Mouse (Mus musculus) MEL (cell line): ENCODE measurements around the gene Lep. TPM values are rescaled to one million over a fixed set of nuclear protein-coding genes. Genes with fewer than 3 reads are reported as not detected.

Experiments
- DNase-seq: peaks from one replicate; pipeline ENCODE4 v3.0.0; 2011; ENCODE audit warnings: low read depth, low spot score
- H3K27ac ChIP-seq: 2 replicates; pipeline ENCODE4 v1.5.1; 2012; ENCODE audit warnings: low read depth, mild to moderate bottlenecking, control low read depth, low read length, moderate library complexity; ENCODE audit not compliant: control insufficient read depth
- H3K27me3 ChIP-seq, 2 experiments: fragments of 150-350 bp in 1 of 2; sonication (generic) in 1 of 2; 2 replicates each; pipeline ENCODE4 v1.6.1; 2012; ENCODE audit warnings: low read length in 2 of 2, mild to moderate bottlenecking in 2 of 2, improper control_type of control experiment in 1 of 2, moderate library complexity in 1 of 2; ENCODE audit not compliant: insufficient read depth in 2 of 2, control insufficient read depth in 1 of 2
- H3K36me3 ChIP-seq, 2 experiments: 2 replicates each; pipeline ENCODE4 v1.6.1; 2012 to 2014; ENCODE audit warnings: low read length in 2 of 2, improper control_type of control experiment in 1 of 2, inconsistent platforms in 1 of 2, mild to moderate bottlenecking in 1 of 2; ENCODE audit not compliant: insufficient read depth in 2 of 2, control insufficient read depth in 1 of 2
- H3K4me1 ChIP-seq, 2 experiments: fragments of 150-350 bp in 1 of 2; sonication (generic) in 1 of 2; 2 replicates each; pipeline ENCODE4 v1.6.1; 2012; ENCODE audit warnings: low read length in 2 of 2, improper control_type of control experiment in 1 of 2, mild to moderate bottlenecking in 1 of 2; ENCODE audit not compliant: insufficient read depth in 2 of 2, control insufficient read depth in 1 of 2
- H3K4me3 ChIP-seq, 2 experiments: fragments of 150-350 bp in 1 of 2; sonication (generic) in 1 of 2; 2 replicates each; pipeline ENCODE4 v1.5.1; 2012; ENCODE audit warnings: low read depth in 2 of 2, low read length in 2 of 2, mild to moderate bottlenecking in 2 of 2, moderate library complexity in 2 of 2, control low read depth in 1 of 2, improper control_type of control experiment in 1 of 2; ENCODE audit not compliant: control insufficient read depth in 1 of 2, insufficient read depth in 1 of 2
- H3K79me2 ChIP-seq: 2 replicates; pipeline ENCODE4 v1.6.1; 2012; ENCODE audit warnings: mild to moderate bottlenecking, low read length, moderate library complexity; ENCODE audit not compliant: control insufficient read depth, poor library complexity, insufficient read depth
- H3K9ac ChIP-seq: 2 replicates; pipeline ENCODE4 v1.6.1; 2012; ENCODE audit warnings: low read depth, mild to moderate bottlenecking, control low read depth, low read length, moderate library complexity; ENCODE audit not compliant: control insufficient read depth, poor library complexity, severe bottlenecking
- H3K9me3 ChIP-seq: fragments of 150-350 bp; sonication (generic); replicated peaks from 2 replicates; pipeline ENCODE4 v1.6.1; 2012; ENCODE audit warnings: mild to moderate bottlenecking, low read length, improper control_type of control experiment, moderate library complexity; ENCODE audit not compliant: insufficient read depth
- CHD1 ChIP-seq: IDR thresholded peaks from 2 replicates; pipeline ENCODE4 v1.6.1; 2012; ENCODE audit warnings: low read depth, mild to moderate bottlenecking, inconsistent platforms, low read length, improper control_type of control experiment
- CHD2 ChIP-seq: IDR thresholded peaks from 2 replicates; pipeline ENCODE4 v1.6.1; 2011; ENCODE audit warnings: low read length, improper control_type of control experiment
- E2F4 ChIP-seq: IDR thresholded peaks from 2 replicates; pipeline ENCODE4 v1.6.1; 2011; ENCODE audit warnings: low read depth, low read length, improper control_type of control experiment, borderline replicate concordance
- ELF1 ChIP-seq: IDR thresholded peaks from 2 replicates; pipeline ENCODE4 v1.6.1; 2014; ENCODE audit warnings: low read depth, mild to moderate bottlenecking, inconsistent platforms, low read length, improper control_type of control experiment, moderate library complexity
- EP300 ChIP-seq, 2 experiments: IDR thresholded peaks; 2 replicates each; pipeline ENCODE4 v1.6.1; 2011; ENCODE audit warnings: improper control_type of control experiment in 2 of 2, low read length in 2 of 2, low read depth in 1 of 2, mild to moderate bottlenecking in 1 of 2
- ETS1 ChIP-seq: IDR thresholded peaks from 2 replicates; pipeline ENCODE4 v1.6.1; 2012; ENCODE audit warnings: low read depth, mild to moderate bottlenecking, inconsistent platforms, low read length, improper control_type of control experiment, moderate library complexity
- GATA1 ChIP-seq: IDR thresholded peaks from 2 replicates; pipeline ENCODE4 v1.6.1; 2011; ENCODE audit warnings: low read depth, low read length, improper control_type of control experiment
- HCFC1 ChIP-seq: IDR thresholded peaks from 2 replicates; pipeline ENCODE4 v1.6.1; 2012; ENCODE audit warnings: low read depth, mild to moderate bottlenecking, inconsistent platforms, low read length, improper control_type of control experiment, moderate library complexity
- JUND ChIP-seq: IDR thresholded peaks from 2 replicates; pipeline ENCODE4 v1.6.1; 2011; ENCODE audit warnings: low read depth, mild to moderate bottlenecking, improper control_type of control experiment, low read length
- MAFK ChIP-seq: IDR thresholded peaks from 2 replicates; pipeline ENCODE4 v1.6.1; 2011; ENCODE audit warnings: low read depth, mild to moderate bottlenecking, low read length, improper control_type of control experiment, borderline replicate concordance
- MAX ChIP-seq: IDR thresholded peaks from 2 replicates; pipeline ENCODE4 v1.6.1; 2011; ENCODE audit warnings: low read length, improper control_type of control experiment
- MAZ ChIP-seq: IDR thresholded peaks from 2 replicates; pipeline ENCODE4 v1.6.1; 2012; ENCODE audit warnings: low read depth, mild to moderate bottlenecking, inconsistent platforms, low read length, improper control_type of control experiment
- MXI1 ChIP-seq: IDR thresholded peaks from 2 replicates; pipeline ENCODE4 v1.6.1; 2011; ENCODE audit warnings: mild to moderate bottlenecking, low read depth, low read length, improper control_type of control experiment
- MYB ChIP-seq: IDR thresholded peaks from 2 replicates; pipeline ENCODE4 v1.6.1; 2011; ENCODE audit warnings: mild to moderate bottlenecking, low read depth, low read length, improper control_type of control experiment
- NELFE ChIP-seq: IDR thresholded peaks from 2 replicates; pipeline ENCODE4 v1.6.1; 2011; ENCODE audit warnings: low read depth, low read length, improper control_type of control experiment
- NRF1 ChIP-seq: IDR thresholded peaks from 2 replicates; pipeline ENCODE4 v1.6.1; 2014; ENCODE audit warnings: low read depth, mild to moderate bottlenecking, inconsistent platforms, low read length, improper control_type of control experiment, moderate library complexity; ENCODE audit not compliant: poor library complexity, insufficient read depth, severe bottlenecking
- POLR2A ChIP-seq, 2 experiments: IDR thresholded peaks; 2 replicates each; pipeline ENCODE4 v1.6.1; 2011 to 2012; ENCODE audit warnings: low read length in 2 of 2, mild to moderate bottlenecking in 2 of 2, control low read depth in 1 of 2, improper control_type of control experiment in 1 of 2, low read depth in 1 of 2, moderate library complexity in 1 of 2; ENCODE audit not compliant: control insufficient read depth in 1 of 2, insufficient read depth in 1 of 2, poor library complexity in 1 of 2
- POLR2AphosphoS2 ChIP-seq: IDR thresholded peaks from 2 replicates; pipeline ENCODE4 v1.6.1; 2011; ENCODE audit warnings: low read length, improper control_type of control experiment
- POLR2AphosphoS5 ChIP-seq: IDR thresholded peaks from 2 replicates; pipeline ENCODE4 v1.6.1; 2012; ENCODE audit warnings: low read depth, borderline replicate concordance, mild to moderate bottlenecking, inconsistent platforms, low read length, moderate library complexity, mixed read lengths
- RCOR1 ChIP-seq: IDR thresholded peaks from 2 replicates; pipeline ENCODE4 v1.6.1; 2012; ENCODE audit warnings: low read depth, mild to moderate bottlenecking, inconsistent platforms, low read length, improper control_type of control experiment
- SMC3 ChIP-seq: IDR thresholded peaks from 2 replicates; pipeline ENCODE4 v1.6.1; 2011; ENCODE audit warnings: low read depth, low read length, improper control_type of control experiment
- TBP ChIP-seq: IDR thresholded peaks from 2 replicates; pipeline ENCODE4 v1.8.0; 2011; ENCODE audit warnings: low read depth, low read length, improper control_type of control experiment
- TCF12 ChIP-seq: IDR thresholded peaks from 2 replicates; pipeline ENCODE4 v1.6.1; 2014; ENCODE audit warnings: low read depth, mild to moderate bottlenecking, inconsistent platforms, low read length, improper control_type of control experiment, moderate library complexity
- ZC3H11A ChIP-seq: IDR thresholded peaks from 2 replicates; pipeline ENCODE4 v1.6.1; 2012; ENCODE audit warnings: low read depth, mild to moderate bottlenecking, inconsistent platforms, low read length, improper control_type of control experiment
- ZMIZ1 ChIP-seq: IDR thresholded peaks from 2 replicates; pipeline ENCODE4 v1.6.1; 2012; ENCODE audit warnings: low read depth, mild to moderate bottlenecking, inconsistent platforms, low read length, improper control_type of control experiment, moderate library complexity
- polyA plus RNA-seq, 2 experiments: library from polyadenylated mRNA; stranded (reverse) in 1 of 2; unstranded in 1 of 2; fragments of >175 nt in 1 of 2; fragments of >200 nt in 1 of 2; gene quantifications; 2 replicates each; pipeline versions ENCODE4 v1.2.1 to v1.2.4; 2012; ENCODE audit warnings: low replicate concordance in 2 of 2, low read depth in 1 of 2; ENCODE audit not compliant: insufficient read length in 2 of 2, insufficient read depth in 1 of 2, missing spikeins in 1 of 2
- total RNA-seq: library from RNA; depleted of rRNA; stranded (reverse); fragments of 300-350 nt; gene quantifications from 2 replicates; pipeline ENCODE4 v1.2.3, GENCODE M21; 2012

Lep gene
- total and polyA plus RNA-seq, 3 experiments = not detected

GRCm38 (mm10) chr6:29013216-29013615, 46.8 kb upstream of the Lep start:
- H3K4me1 ChIP-seq = no peaks in the 10 kb centered on the region
- H3K4me3 ChIP-seq = no peak overlapping the region
- no peaks in the 10 kb centered on the region for H3K36me3 ChIP-seq
- H3K79me2 ChIP-seq = no peaks in the 10 kb centered on the region
- H3K27ac ChIP-seq = no peak overlapping the region
- no peak for TF ChIP-seq POLR2A (IDR thresholded peaks at IDR 0.05; ENCODE audit: control insufficient read depth in 1 of 2, insufficient read depth in 1 of 2, low read depth in 1 of 2, low read length in 2 of 2, poor library complexity in 1 of 2)
- no peak for TF ChIP-seq ZC3H11A
- no peak for TF ChIP-seq EP300 (IDR thresholded peaks at IDR 0.05; ENCODE audit: low read depth in 1 of 2, low read length in 2 of 2)
- TF ChIP-seq ETS1 = no peak
- no peak for TF ChIP-seq MAZ
- TF ChIP-seq MAFK = no peak
- no peak for TF ChIP-seq NELFE
- TF ChIP-seq CHD1 = no peak
- no peak for TF ChIP-seq POLR2AphosphoS2
- no peak for TF ChIP-seq TBP
- TF ChIP-seq E2F4 = no peak
- no peak for TF ChIP-seq SMC3
- TF ChIP-seq ELF1 = no peak
- TF ChIP-seq CHD2 = no peak
- no peak for TF ChIP-seq MXI1
- TF ChIP-seq GATA1 = no peak
- TF ChIP-seq JUND = no peak
- TF ChIP-seq ZMIZ1 = no peak
- H3K27me3 ChIP-seq = peaks cover 0 to 6% of the 10 kb centered on the region in 2 experiments; a peak in 2 of 4 replicates
- DNase-seq = no peak
- no peak overlapping the region for H3K9ac ChIP-seq
- H3K9me3 ChIP-seq = no peaks in the 10 kb centered on the region

GRCm38 (mm10) chr6:29016891-29017412, 43.1 kb upstream of the Lep start:
- H3K4me3 ChIP-seq = no peak overlapping the region
- peaks cover 0 to 6% of the 10 kb centered on the region in 2 experiments; a peak in 2 of 4 replicates for H3K27me3 ChIP-seq

More at GRCm38 (mm10) chr6:29016891-29017412, 43.1 kb upstream of the Lep start:
- no peak for DNase-seq
- Histone ChIP-seq H3K4me1 (no peaks in the 10 kb centered on the region), H3K36me3 (no peaks in the 10 kb centered on the region), H3K79me2 (no peaks in the 10 kb centered on the region), H3K27ac (no peak overlapping the region), H3K9me3 (no peaks in the 10 kb centered on the region), H3K9ac (no peak overlapping the region)
- TF ChIP-seq POLR2A (IDR thresholded peaks at IDR 0.05; ENCODE audit: control insufficient read depth in 1 of 2, insufficient read depth in 1 of 2, low read depth in 1 of 2, low read length in 2 of 2, poor library complexity in 1 of 2) = no peak
- no peak for TF ChIP-seq MAX
- no peak for TF ChIP-seq POLR2AphosphoS5
- no peak for TF ChIP-seq JUND
- no peak for TF ChIP-seq EP300 (IDR thresholded peaks at IDR 0.05; ENCODE audit: low read depth in 1 of 2, low read length in 2 of 2)
- TF ChIP-seq CHD2 = no peak
- no peak for TF ChIP-seq POLR2AphosphoS2
- no peak for TF ChIP-seq TCF12
- no peak for TF ChIP-seq ETS1
- TF ChIP-seq NRF1 = no peak
- TF ChIP-seq MYB = no peak
- TF ChIP-seq RCOR1 = no peak
- no peak for TF ChIP-seq HCFC1
- TF ChIP-seq, all 39 proteins: peak for 0
